Mouse (Mus musculus) erythroblast, embryonic 14.5 days (primary cell): ENCODE results near the gene Tmc3. TPM values are rescaled to one million over a fixed set of nuclear protein-coding genes. Genes with fewer than 3 reads are reported as not detected.

Experiments
- H3K27me3 ChIP-seq: 2 replicates; pipeline ENCODE4 v1.6.1; 2012; ENCODE audit warnings: inconsistent platforms; ENCODE audit not compliant: control insufficient read depth
- H3K36me3 ChIP-seq: 2 replicates; pipeline ENCODE4 v1.6.1; 2012; ENCODE audit warnings: mild to moderate bottlenecking, inconsistent platforms; ENCODE audit not compliant: control insufficient read depth
- H3K4me1 ChIP-seq: 2 replicates; pipeline ENCODE4 v1.6.1; 2012; ENCODE audit warnings: inconsistent platforms; ENCODE audit not compliant: control insufficient read depth
- H3K4me3 ChIP-seq: replicated peaks from 2 replicates; pipeline ENCODE3; 2012; ENCODE audit warnings: moderate library complexity, mild to moderate bottlenecking, inconsistent platforms
- H3K9me3 ChIP-seq: 2 replicates; pipeline ENCODE4 v1.6.1; 2012; ENCODE audit warnings: low read length, inconsistent platforms, mixed read lengths; ENCODE audit not compliant: control insufficient read depth
- GATA1 ChIP-seq: IDR thresholded peaks from 2 replicates; pipeline ENCODE4 v1.6.1; 2012; ENCODE audit warnings: low read length, inconsistent platforms, mixed read lengths
- TAL1 ChIP-seq: IDR thresholded peaks from 3 replicates; pipeline ENCODE4 v1.6.1; 2012; ENCODE audit warnings: low read length, inconsistent platforms, mixed read lengths
- polyA plus RNA-seq: library from polyadenylated mRNA; stranded (reverse); fragments of >175 nt; gene quantifications from 2 replicates; pipeline ENCODE4 v1.2.3, GENCODE M21; 2012

Tmc3 gene
- 0.01 TPM in 1 of 2 replicates, not detected in the other for polyA plus RNA-seq

GRCm38 (mm10) chr7:83584639-83585471 is at the start of gene Tmc3:
TSS of gene Tmc3 (plus strand) at chr7:83584927.
- Histone ChIP-seq H3K36me3 (no peaks in the 10 kb centered on the region), H3K4me1 (no peaks in the 10 kb centered on the region), H3K9me3 (peaks cover 4% of the 10 kb centered on the region; the same call in 1 of the 2 replicates), H3K27me3 (no peaks in the 10 kb centered on the region), H3K4me3 (no peak within 1 kb of the TSS)
- TF ChIP-seq GATA1 (no peak), TAL1 (no peak)

GRCm38 (mm10) chr7:83541536-83542169 is 43.1 kb upstream of the Tmc3 start:
- Histone ChIP-seq H3K9me3 (no peaks in the 10 kb centered on the region), H3K4me1 (no peaks in the 10 kb centered on the region), H3K36me3 (no peaks in the 10 kb centered on the region), H3K27me3 (no peaks in the 10 kb centered on the region), H3K4me3 (no peak overlapping the region)
- no peak for TF ChIP-seq GATA1
- TF ChIP-seq TAL1 = no peak

DNA sequence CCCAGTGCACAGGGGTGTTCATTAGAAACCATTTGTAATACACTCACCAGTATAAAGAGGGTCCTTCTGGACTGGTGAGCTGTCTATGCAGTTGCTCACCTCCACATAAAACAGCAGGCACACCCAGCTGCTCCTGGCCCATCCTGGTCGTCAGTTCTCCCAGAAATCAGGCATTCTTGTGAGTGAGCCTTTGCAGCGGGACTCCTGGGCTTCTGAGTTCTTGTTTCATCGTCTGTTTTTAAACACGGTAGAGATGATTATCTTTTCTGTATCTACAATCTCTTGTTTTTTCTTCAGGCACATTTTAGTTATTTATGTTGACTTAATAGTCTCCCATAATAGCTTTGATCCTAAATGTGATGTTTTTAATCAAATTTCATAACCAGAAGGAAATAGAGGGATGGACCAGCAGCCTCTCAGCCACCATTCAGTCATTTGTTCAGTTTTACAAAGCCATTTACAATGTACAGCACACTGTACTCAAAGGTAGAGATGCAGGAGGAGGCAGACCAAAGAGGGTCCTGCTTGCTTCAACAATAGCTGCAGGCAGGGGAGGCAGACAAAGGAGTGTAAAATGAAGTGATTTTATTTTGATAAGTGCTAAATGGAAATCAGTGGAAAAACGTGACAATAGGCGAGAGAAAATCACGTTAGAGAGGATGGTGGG is 35.9 kb upstream of the Tmc3 start:
- Histone ChIP-seq H3K27me3 (no peaks in the 10 kb centered on the region), H3K4me3 (no peak overlapping the region), H3K36me3 (no peaks in the 10 kb centered on the region), H3K9me3 (no peaks in the 10 kb centered on the region), H3K4me1 (no peaks in the 10 kb centered on the region)
- no peak for TF ChIP-seq GATA1
- TF ChIP-seq TAL1 = no peak

DNA sequence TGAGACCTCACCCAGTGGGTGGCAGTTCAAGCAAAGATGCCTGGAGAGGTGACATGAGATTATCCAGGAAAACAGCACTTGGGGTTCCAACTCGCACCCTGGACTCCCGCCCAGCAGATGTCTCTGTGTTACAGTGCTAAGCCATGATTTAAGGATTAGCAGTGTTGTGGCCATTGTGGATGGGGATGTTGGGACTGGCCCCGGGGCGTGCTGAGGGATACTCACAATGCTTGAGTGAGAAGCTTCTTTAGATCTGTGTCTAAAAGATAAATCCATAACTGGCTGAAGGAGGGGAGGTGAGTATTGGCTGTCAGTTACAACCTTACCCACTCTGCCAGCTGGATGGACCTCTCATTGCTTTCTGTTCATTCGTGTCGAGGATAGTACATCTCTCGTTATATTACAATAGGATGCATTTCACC is 35.4 kb upstream of the Tmc3 start:
- no peaks in the 10 kb centered on the region for H3K36me3 ChIP-seq
- no peaks in the 10 kb centered on the region for H3K9me3 ChIP-seq
- no peaks in the 10 kb centered on the region for H3K4me1 ChIP-seq
- no peaks in the 10 kb centered on the region for H3K27me3 ChIP-seq
- H3K4me3 ChIP-seq = no peak overlapping the region
- no peak for TF ChIP-seq TAL1
- TF ChIP-seq GATA1 = no peak

DNA sequence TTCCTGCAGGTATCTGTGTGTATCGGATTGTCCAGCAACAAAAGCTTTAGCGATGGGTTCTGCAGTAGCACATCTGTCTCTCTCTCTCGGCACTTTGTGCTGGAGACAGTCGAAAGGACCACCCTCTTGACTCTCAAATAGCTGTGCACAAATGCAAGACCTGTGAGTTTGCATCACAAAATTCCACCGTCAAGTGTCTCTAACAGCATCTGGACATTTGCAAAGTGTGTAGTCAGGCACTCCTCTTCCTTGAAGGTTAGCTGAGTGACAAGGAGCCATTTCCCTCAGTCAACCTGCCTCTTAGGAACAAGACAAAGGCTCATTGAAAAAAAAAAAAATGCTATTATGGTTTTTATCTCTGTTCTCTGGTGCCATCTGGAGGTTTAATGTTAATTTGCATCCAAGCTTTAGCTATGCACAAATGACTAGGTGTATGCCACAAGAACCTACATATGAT is 34.7 kb upstream of the Tmc3 start:
- TF ChIP-seq TAL1 (no peak), GATA1 (no peak)
- Histone ChIP-seq H3K27me3 (no peaks in the 10 kb centered on the region), H3K4me3 (no peak overlapping the region), H3K36me3 (no peaks in the 10 kb centered on the region), H3K9me3 (no peaks in the 10 kb centered on the region), H3K4me1 (no peaks in the 10 kb centered on the region)

- TF ChIP-seq TAL1 (no peak), GATA1 (no peak)
- no peaks in the 10 kb centered on the region for H3K27me3 ChIP-seq
- no peaks in the 10 kb centered on the region for H3K4me1 ChIP-seq
Measured at GRCm38 (mm10) chr7:83554477-83554876, 30.2 kb upstream of the Tmc3 start.

GRCm38 (mm10) chr7:83556488-83556887 is 28.2 kb upstream of the Tmc3 start:
- Histone ChIP-seq H3K27me3 (no peaks in the 10 kb centered on the region), H3K4me1 (no peaks in the 10 kb centered on the region), H3K9me3 (no peaks in the 10 kb centered on the region), H3K36me3 (no peaks in the 10 kb centered on the region), H3K4me3 (no peak overlapping the region)
- TF ChIP-seq GATA1 (no peak), TAL1 (no peak)

More at GRCm38 (mm10) chr7:83554477-83554876, 30.2 kb upstream of the Tmc3 start:
- Histone ChIP-seq H3K9me3 (no peaks in the 10 kb centered on the region), H3K36me3 (no peaks in the 10 kb centered on the region), H3K4me3 (no peak overlapping the region)

GRCm38 (mm10) chr7:83558741-83559280 is 25.9 kb upstream of the Tmc3 start:
- Histone ChIP-seq H3K4me1 (no peaks in the 10 kb centered on the region), H3K36me3 (no peaks in the 10 kb centered on the region), H3K27me3 (no peaks in the 10 kb centered on the region), H3K9me3 (no peaks in the 10 kb centered on the region), H3K4me3 (no peak overlapping the region)
- no peak for TF ChIP-seq TAL1
- no peak for TF ChIP-seq GATA1

- no peaks in the 10 kb centered on the region for H3K27me3 ChIP-seq
- no peaks in the 10 kb centered on the region for H3K9me3 ChIP-seq
- H3K4me1 ChIP-seq = no peaks in the 10 kb centered on the region
- TF ChIP-seq GATA1 (no peak), TAL1 (no peak)
- no peak overlapping the region for H3K4me3 ChIP-seq
- H3K36me3 ChIP-seq = no peaks in the 10 kb centered on the region
Measured at GRCm38 (mm10) chr7:83559495-83559894, 25.2 kb upstream of the Tmc3 start.
